Mouse (Mus musculus): ENCODE data around the gene Selenok. TPM values are rescaled to one million over a fixed set of nuclear protein-coding genes. Genes with fewer than 3 reads are reported as not detected.

Gene Selenok
- total RNA-seq, 2 experiments from 2014 or later, result 73.5 to 91.1 TPM

DNA sequence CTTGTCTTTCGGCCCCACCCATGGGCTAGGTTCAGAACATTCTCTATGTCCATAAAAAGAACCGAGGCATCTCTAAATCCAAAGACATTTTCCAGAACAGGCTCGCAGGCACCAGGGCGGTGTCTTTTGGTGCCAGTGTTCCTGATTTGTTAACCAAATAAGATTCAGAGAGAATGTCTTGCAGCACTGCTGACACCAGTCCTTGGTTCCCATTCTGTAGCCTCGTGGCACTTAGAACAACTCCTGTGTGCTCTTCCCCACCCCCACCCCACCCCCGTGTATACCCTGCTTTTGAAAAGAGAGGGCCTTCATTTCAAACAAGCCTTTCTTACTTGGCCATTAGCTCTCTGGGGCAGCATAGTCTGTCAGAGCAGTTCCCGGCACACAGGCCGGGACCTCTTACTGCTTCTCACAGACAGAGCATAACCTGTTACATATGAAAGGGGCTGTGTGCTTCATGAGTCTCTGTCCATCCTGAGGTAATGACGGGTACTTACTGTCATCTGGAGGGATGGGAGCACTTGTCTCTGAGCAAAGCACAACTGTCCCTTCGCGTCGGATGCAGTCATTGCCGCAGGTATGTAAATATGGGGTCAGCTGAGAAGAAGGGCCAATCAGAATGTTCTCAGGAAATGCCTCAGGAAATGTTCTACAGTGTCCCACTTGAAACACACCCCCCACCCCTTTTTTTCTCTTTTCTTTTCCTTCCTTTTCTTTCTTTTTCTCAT is 30.8 kb downstream of the Selenok start:
- DNase-seq, result no peak
- intact Hi-C loops (cut with DNase I), result no loop called here
- Histone ChIP-seq H3K27ac (no peak overlapping the region), H3K4me3 (no peak overlapping the region)
- TF ChIP-seq CTCF (IDR thresholded peaks at IDR 0.05), result no peak

- no peak for TF ChIP-seq CTCF (IDR thresholded peaks at IDR 0.05)
- intact Hi-C loops (cut with DNase I), result no loop called here
- no peak overlapping the region for H3K4me3 ChIP-seq
- DNase-seq, result no peak
- H3K27ac ChIP-seq, result no peak overlapping the region
These were observed 31.3 kb downstream of the Selenok start for GRCm38 (mm10) chr14:29999475-29999811.

GRCm38 (mm10) chr14:30008733-30009575 is 40.8 kb downstream of the Selenok start, which contains the start of the genes Il17rb and Chdh:
Il17rb (minus strand) TSS chr14:30008896.
Chdh (plus strand) TSS chr14:30009023.
- peak within 1 kb of the TSS; percentile 71 for H3K4me3 ChIP-seq
- intact Hi-C loops (cut with DNase I), result no loop called here

DNA sequence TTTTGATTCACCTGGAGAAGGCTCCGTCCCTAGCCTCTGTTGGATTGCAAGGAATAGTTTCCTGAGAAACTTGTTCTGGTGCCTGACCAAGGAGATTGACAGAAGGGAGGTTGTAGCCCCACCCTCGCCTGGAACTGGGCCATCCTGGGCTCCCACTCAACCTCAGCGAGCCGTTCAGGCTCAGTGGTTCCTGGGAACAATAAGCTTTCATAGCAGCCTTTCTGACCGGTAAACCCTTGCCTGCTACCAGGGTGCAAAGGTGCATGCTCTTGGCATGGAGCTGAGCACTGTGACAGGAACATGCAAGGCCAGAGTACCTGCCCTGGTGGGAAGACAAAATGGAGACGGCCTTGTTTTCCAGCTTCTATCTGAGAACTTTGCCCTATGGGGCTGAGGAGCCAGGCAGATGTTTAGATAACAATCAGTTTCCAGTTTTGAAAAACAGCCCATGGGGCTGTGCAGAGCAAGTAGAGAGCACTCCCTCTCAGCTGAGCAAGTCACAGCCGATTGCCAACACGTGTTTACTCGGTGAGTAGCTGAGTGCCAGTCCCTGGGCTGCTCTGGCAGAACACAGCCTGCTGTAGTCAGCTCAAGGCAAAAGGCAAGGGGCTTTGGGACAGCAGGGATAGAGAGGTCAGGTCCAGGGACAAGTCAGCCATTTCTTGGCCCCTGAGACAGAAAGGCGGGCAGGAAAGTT is 41.9 kb downstream of the Selenok start:
- peak overlapping the region; percentile 43; the same call in 1 of the 2 replicates for H3K27ac ChIP-seq

More at GRCm38 (mm10) chr14:30008733-30009575, 40.8 kb downstream of the Selenok start, which contains the start of the genes Il17rb and Chdh:
- DNase-seq, result peak; percentile 70
- TF ChIP-seq CTCF (IDR thresholded peaks at IDR 0.05), result no peak
- peak within 1 kb of the TSS; percentile 43; the same call in 1 of the 2 replicates for H3K27ac ChIP-seq

GRCm38 (mm10) chr14:30011886-30012560 is 43.9 kb downstream of the Selenok start:
- TF ChIP-seq CTCF (IDR thresholded peaks at IDR 0.05), result no peak
- H3K27ac ChIP-seq, result no peak overlapping the region
- no peak for DNase-seq
- intact Hi-C loops (cut with DNase I), result no loop called here
- H3K4me3 ChIP-seq, result no peak overlapping the region

More for the DNA sequence above, 41.9 kb downstream of the Selenok start:
- H3K4me3 ChIP-seq, result peak overlapping the region; percentile 71; the same call in 1 of the 2 replicates
- peak; percentile 66 for DNase-seq
- intact Hi-C loops (cut with DNase I), result no loop called here
- no peak for TF ChIP-seq CTCF (IDR thresholded peaks at IDR 0.05)

- intact Hi-C loops (cut with DNase I), result no loop called here
- TF ChIP-seq CTCF (IDR thresholded peaks at IDR 0.05), result no peak
- DNase-seq, result no peak
- Histone ChIP-seq H3K4me3 (no peak overlapping the region), H3K27ac (no peak overlapping the region)
These were observed 46.4 kb downstream of the Selenok start for GRCm38 (mm10) chr14:30014487-30014886.

DNA sequence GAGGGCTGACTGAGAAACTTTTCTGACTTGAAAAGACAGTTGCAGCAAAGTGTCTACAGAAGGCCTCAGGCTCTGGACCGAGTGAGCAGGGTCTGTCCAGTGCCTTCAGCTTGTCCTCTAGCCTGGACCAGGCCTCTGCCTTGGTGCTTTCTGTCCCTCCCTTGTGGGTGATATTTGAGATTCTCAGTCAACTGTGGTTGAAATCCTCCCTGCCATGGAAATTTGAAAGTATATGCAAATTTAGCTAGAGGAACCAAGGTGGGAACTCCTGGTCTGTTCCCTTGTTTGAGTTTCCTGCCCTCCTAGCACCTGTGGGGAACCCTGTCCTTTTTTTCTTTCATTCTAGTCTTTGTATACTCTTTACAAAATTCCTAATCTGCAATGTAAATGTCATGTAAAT is 46.9 kb downstream of the Selenok start:
- DNase-seq, result no peak
- TF ChIP-seq CTCF (IDR thresholded peaks at IDR 0.05), result no peak
- intact Hi-C loops (cut with DNase I), result no loop called here
- H3K27ac ChIP-seq, result no peak overlapping the region
- H3K4me3 ChIP-seq, result no peak overlapping the region

GRCm38 (mm10) chr14:30016666-30017065 is 48.6 kb downstream of the Selenok start:
- Histone ChIP-seq H3K27ac (no peak overlapping the region), H3K4me3 (no peak overlapping the region)
- DNase-seq, result no peak
- intact Hi-C loops (cut with DNase I), result no loop called here
- TF ChIP-seq CTCF (IDR thresholded peaks at IDR 0.05), result no peak

- no peak overlapping the region for H3K4me3 ChIP-seq
- H3K27ac ChIP-seq, result no peak overlapping the region
- TF ChIP-seq CTCF (IDR thresholded peaks at IDR 0.05), result no peak
- intact Hi-C loops (cut with DNase I), result no loop called here
- DNase-seq, result no peak
These were observed 49.8 kb downstream of the Selenok start for GRCm38 (mm10) chr14:30017794-30018462.

- Histone ChIP-seq H3K27ac (0 out of 2 replicates have a peak overlapping the region, but pooled peaks have one; percentile 20), H3K4me3 (no peak overlapping the region)
- intact Hi-C loops (cut with DNase I), result no loop called here
- DNase-seq, result peak; percentile 50
- TF ChIP-seq CTCF (IDR thresholded peaks at IDR 0.05), result no peak
These were observed 50.3 kb downstream of the Selenok start for GRCm38 (mm10) chr14:30018463-30018801.

- 0 out of 2 replicates have a peak overlapping the region, but pooled peaks have one; percentile 20 for H3K27ac ChIP-seq
- intact Hi-C loops (cut with DNase I), result no loop called here
- no peak for TF ChIP-seq CTCF (IDR thresholded peaks at IDR 0.05)
- no peak for DNase-seq
- no peak overlapping the region for H3K4me3 ChIP-seq
These were observed 50.7 kb downstream of the Selenok start for GRCm38 (mm10) chr14:30018846-30019245.
